Mouse (Mus musculus) forebrain, embryonic 10.5 days (tissue): ENCODE measurements around the gene Nos1ap. TPM values are rescaled to one million over a fixed set of nuclear protein-coding genes. Genes with fewer than 3 reads are reported as not detected.
A peak's percentile ranks its signal among the peaks of the same experiment; 100 is the strongest.

ENCODE experiments used
- DNase-seq: peaks from one replicate; pipeline ENCODE4 v3.0.0-alpha.2; 2017; ENCODE audit warnings: low spot score; ENCODE audit errors: extremely low spot score
- H3K27ac ChIP-seq: fragments of 300-500 bp; sonication (generic); 2 replicates; pipeline ENCODE4 v1.5.1; 2016; ENCODE audit warnings: mild to moderate bottlenecking
- H3K27me3 ChIP-seq: fragments of 300-500 bp; sonication (generic); 2 replicates; pipeline ENCODE4 v1.6.1; 2016; ENCODE audit warnings: mild to moderate bottlenecking; ENCODE audit not compliant: poor library complexity, severe bottlenecking
- H3K36me3 ChIP-seq: fragments of 300-500 bp; sonication (generic); replicated peaks from 2 replicates; pipeline ENCODE4 v1.6.1; 2016; ENCODE audit warnings: mild to moderate bottlenecking, moderate library complexity
- H3K4me1 ChIP-seq: fragments of 300-500 bp; sonication (generic); 2 replicates; pipeline ENCODE4 v1.6.1; 2016
- H3K4me3 ChIP-seq: fragments of 300-500 bp; sonication (generic); 2 replicates; pipeline ENCODE4 v1.5.1; 2016; ENCODE audit warnings: mild to moderate bottlenecking, moderate library complexity
- H3K9me3 ChIP-seq: fragments of 300-500 bp; sonication (generic); 2 replicates; pipeline ENCODE4 v1.6.1; 2016; ENCODE audit warnings: mild to moderate bottlenecking, moderate library complexity
- WGBS: fragments of 180-500 bp; shearing (Covaris S2); methylation state at CpG from one replicate; pipeline ENCODE4 v1.1.7; 2016; 5-methylcytosine and 5-hydroxymethylcytosine counted together
- polyA plus RNA-seq: library from polyadenylated mRNA; unstranded; fragments of >200 nt; fragmentation: Nextera tagmentation; extraction: Ambion mirVana; gene quantifications from 2 replicates; pipeline ENCODE4 v1.2.1, GENCODE M21; 2016

Gene Nos1ap
- polyA plus RNA-seq, 1 experiment from 2014 or later = 10.5 TPM

DNA sequence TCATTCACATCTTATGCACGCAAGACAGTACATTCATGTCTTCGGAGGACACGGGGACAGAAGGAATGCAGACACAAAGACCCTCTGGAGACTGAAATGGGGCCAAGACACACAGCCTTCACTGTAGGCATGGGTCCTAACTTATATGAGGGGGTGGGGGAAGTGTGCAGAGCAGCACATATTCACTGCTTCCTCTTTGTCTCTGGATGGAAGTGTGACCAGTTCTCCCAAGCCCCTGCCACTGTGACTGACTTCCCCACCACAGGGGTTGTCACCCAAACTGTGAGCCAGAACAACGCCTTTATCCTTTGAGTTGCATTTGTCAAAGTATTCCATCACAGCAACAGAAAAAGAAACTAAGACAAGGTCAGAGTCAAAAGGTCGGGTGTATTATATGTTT lies 7.3 kb downstream of the Nos1ap start:
- 88% methylated on average over 5 of the region's 5 CpGs for WGBS
- H3K27me3 ChIP-seq = no peaks in the 10 kb centered on the region
- no peak for DNase-seq
- H3K4me3 ChIP-seq = no peak overlapping the region
- H3K36me3 ChIP-seq = peaks cover 23% of the 10 kb centered on the region
- H3K4me1 ChIP-seq = peaks cover 18% of the 10 kb centered on the region
- H3K27ac ChIP-seq = no peak overlapping the region
- peaks cover 4% of the 10 kb centered on the region; the same call in 1 of the 2 replicates for H3K9me3 ChIP-seq

GRCm38 (mm10) chr1:170580485-170581110 lies 9.1 kb downstream of the Nos1ap start:
- no peaks in the 10 kb centered on the region for H3K27me3 ChIP-seq
- no peak overlapping the region for H3K4me3 ChIP-seq
- 71% methylated on average over 13 of the region's 13 CpGs for WGBS
- H3K4me1 ChIP-seq = peaks cover 35% of the 10 kb centered on the region
- DNase-seq = no peak
- no peak overlapping the region for H3K27ac ChIP-seq
- peaks cover 3% of the 10 kb centered on the region; the same call in 1 of the 2 replicates for H3K9me3 ChIP-seq
- peaks cover 13% of the 10 kb centered on the region for H3K36me3 ChIP-seq

DNA sequence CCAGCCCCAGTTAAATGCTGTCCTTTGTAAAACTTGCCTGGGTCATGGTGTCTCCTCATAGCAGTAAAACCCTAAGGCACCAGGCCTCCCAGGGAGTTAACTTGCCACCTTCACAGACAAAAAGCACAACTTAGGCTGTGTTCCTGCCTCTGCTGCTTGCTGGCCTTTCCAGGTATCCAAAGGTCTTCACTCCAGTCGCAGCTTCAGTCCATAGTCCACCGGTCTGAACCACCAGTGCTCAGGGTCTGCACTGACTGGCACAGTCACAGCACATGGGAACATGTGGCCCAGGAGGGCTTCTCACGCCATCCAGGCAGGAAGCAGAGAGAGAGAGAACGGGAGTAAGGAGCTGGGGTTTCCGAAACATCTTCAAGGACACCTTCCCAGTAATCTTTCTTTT lies 10.2 kb downstream of the Nos1ap start:
- Histone ChIP-seq H3K36me3 (peaks cover 2% of the 10 kb centered on the region; the same call in 1 of the 2 replicates), H3K27me3 (no peaks in the 10 kb centered on the region), H3K27ac (no peak overlapping the region), H3K4me3 (no peak overlapping the region), H3K9me3 (no peaks in the 10 kb centered on the region), H3K4me1 (peaks cover 40% of the 10 kb centered on the region)
- 96% methylated on average over 5 of the region's 5 CpGs for WGBS
- no peak for DNase-seq

- DNase-seq = no peak
- Histone ChIP-seq H3K27me3 (no peaks in the 10 kb centered on the region), H3K27ac (no peak overlapping the region), H3K36me3 (peaks cover 2% of the 10 kb centered on the region; the same call in 1 of the 2 replicates), H3K4me3 (no peak overlapping the region), H3K9me3 (no peaks in the 10 kb centered on the region), H3K4me1 (peaks cover 40% of the 10 kb centered on the region)
- WGBS = 92% methylated on average over 4 of the region's 4 CpGs
These were observed 10.6 kb downstream of the Nos1ap start for GRCm38 (mm10) chr1:170579063-170579462.

GRCm38 (mm10) chr1:170576728-170577065 lies 13.0 kb downstream of the Nos1ap start:
- H3K9me3 ChIP-seq = no peaks in the 10 kb centered on the region; the same call in 1 of the 2 replicates
- H3K4me1 ChIP-seq = peaks cover 40% of the 10 kb centered on the region
- no peak for DNase-seq
- 23% methylated on average over 6 of the region's 6 CpGs for WGBS
- no peaks in the 10 kb centered on the region; the same call in 1 of the 2 replicates for H3K36me3 ChIP-seq
- no peak overlapping the region for H3K4me3 ChIP-seq
- no peaks in the 10 kb centered on the region for H3K27me3 ChIP-seq
- peak overlapping the region; percentile 48; the same call in 1 of the 2 replicates for H3K27ac ChIP-seq

DNA sequence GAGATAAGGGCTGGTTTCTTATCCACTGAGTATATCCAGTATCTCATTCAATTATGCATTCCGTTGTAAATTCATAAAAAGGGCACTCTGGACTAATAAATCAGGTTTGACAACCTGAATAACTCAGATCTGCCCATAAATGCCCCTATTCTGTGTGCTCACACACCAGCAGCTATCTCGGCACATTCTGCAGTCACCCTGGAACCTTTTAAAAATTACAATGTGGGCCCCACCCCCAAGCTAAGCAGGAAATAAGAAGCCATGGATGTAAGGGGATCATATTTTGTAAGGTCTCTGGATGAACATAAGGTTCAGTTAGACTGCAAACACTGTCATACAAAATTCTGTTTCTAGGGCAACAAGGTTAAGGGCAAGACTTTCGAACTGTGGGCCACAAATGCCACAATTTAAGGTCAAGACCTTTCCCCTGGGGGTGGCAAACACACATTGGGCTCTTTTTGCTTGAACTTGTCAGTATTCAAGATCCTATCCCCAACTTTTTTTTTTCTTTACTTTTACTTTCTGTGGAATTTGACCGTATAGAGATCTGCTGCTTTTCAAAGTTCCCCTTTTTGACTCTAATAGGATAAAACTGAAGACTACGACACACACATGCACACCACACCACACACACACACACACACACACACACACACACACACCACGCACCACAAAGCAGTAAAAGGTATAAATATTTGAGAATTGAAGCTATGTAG lies 13.5 kb downstream of the Nos1ap start:
- peaks cover 37% of the 10 kb centered on the region for H3K4me1 ChIP-seq
- 71% methylated on average over 6 of the region's 6 CpGs for WGBS
- no peaks in the 10 kb centered on the region; the same call in 1 of the 2 replicates for H3K36me3 ChIP-seq
- no peaks in the 10 kb centered on the region for H3K27me3 ChIP-seq
- 0 out of 2 replicates have a peak overlapping the region, but pooled peaks have one; percentile 48 for H3K27ac ChIP-seq
- no peaks in the 10 kb centered on the region; the same call in 1 of the 2 replicates for H3K9me3 ChIP-seq
- no peak overlapping the region for H3K4me3 ChIP-seq
- no peak for DNase-seq

DNA sequence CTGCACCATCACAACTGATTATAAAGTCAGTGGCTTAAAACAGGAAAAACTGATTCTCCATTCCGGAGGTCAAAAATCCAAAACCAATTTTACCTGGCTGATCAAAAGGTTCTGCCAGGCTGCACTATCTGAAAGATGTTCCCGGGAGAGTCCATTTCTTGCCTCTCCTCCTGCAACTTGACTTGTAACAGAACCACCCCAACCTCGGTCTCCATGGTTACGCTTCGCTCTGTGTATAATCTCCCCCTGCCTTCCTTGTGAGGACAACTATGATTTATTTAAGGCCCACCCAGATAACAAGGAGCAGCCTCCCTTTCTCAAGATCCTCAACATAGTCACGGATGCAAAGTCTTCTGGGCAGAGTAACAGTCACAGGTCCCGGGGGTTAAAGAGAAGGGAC lies 16.5 kb downstream of the Nos1ap start:
- Histone ChIP-seq H3K36me3 (no peaks in the 10 kb centered on the region; the same call in 1 of the 2 replicates), H3K27me3 (no peaks in the 10 kb centered on the region), H3K4me1 (peaks cover 25% of the 10 kb centered on the region), H3K4me3 (no peak overlapping the region), H3K27ac (no peak overlapping the region), H3K9me3 (no peaks in the 10 kb centered on the region; the same call in 1 of the 2 replicates)
- WGBS = 94% methylated on average over 7 of the region's 7 CpGs
- DNase-seq = no peak

DNA sequence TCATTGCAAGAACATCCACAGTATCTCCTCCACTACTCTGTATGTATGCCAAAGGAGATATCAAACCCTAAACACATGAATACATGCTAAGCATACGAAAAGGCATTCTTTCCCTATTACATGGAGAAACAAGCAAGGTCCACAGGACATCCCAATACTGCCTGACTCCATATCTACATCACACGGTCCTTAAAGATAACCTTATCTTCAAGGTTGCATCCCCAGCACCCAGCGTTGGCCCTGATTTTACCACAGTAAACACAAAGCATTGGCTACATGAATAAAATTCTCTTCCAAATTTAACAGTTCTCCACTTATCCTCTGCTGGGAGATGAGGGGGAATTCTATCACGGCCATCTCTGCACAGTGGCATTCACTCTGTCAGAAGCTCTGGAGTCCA lies 22.7 kb downstream of the Nos1ap start:
- WGBS = 91% methylated on average over 4 of the region's 4 CpGs
- no peaks in the 10 kb centered on the region for H3K27me3 ChIP-seq
- H3K36me3 ChIP-seq = no peaks in the 10 kb centered on the region
- H3K9me3 ChIP-seq = no peaks in the 10 kb centered on the region; the same call in 1 of the 2 replicates
- H3K4me3 ChIP-seq = no peak overlapping the region
- no peaks in the 10 kb centered on the region for H3K4me1 ChIP-seq
- no peak for DNase-seq
- H3K27ac ChIP-seq = no peak overlapping the region

DNA sequence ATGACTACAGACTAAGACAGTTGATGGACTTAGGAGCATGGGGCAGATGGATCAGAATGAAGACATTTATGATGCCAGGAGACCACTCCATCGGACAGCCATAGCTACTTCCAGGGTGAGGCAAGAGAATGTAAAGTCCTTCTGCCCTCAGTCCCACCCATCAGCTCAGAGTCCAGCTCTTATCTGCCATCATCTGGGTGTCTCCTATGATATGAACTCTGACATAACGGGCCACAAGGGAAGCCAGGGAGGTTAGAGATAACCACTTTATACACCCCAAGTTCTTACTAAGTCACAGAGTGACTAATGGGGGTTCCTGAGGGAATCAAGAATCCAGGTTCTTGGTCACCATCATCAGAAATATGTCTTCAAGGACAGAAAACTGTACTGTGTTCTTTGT lies 23.1 kb downstream of the Nos1ap start:
- no peaks in the 10 kb centered on the region for H3K27me3 ChIP-seq
- H3K36me3 ChIP-seq = no peaks in the 10 kb centered on the region
- no peaks in the 10 kb centered on the region for H3K4me1 ChIP-seq
- 90% methylated on average over 2 of the region's 2 CpGs for WGBS
- H3K27ac ChIP-seq = no peak overlapping the region
- H3K9me3 ChIP-seq = no peaks in the 10 kb centered on the region
- DNase-seq = no peak
- H3K4me3 ChIP-seq = no peak overlapping the region

- no peaks in the 10 kb centered on the region for H3K9me3 ChIP-seq
These were observed 24.7 kb downstream of the Nos1ap start for GRCm38 (mm10) chr1:170564926-170565325.

DNA sequence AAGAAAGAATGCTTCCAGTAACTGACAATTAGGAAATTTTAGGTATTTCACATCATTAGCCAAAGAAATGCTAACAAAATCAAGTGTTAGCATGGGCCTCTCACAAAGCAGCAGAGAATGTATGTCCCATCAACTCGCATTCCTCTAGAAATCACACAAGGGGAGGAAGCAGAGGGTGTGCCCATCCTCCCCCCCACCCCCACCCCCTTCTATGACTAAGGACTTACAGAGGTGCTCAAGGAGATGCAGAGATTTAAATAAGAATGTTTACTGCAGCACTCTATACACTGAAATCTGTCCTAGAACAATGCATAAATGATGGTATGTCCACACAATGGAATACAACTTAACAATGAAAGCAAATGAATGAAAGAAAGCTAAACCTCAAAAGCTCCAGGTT lies 27.2 kb downstream of the Nos1ap start:
- H3K27ac ChIP-seq = no peak overlapping the region
- no peaks in the 10 kb centered on the region for H3K9me3 ChIP-seq
- H3K27me3 ChIP-seq = no peaks in the 10 kb centered on the region
- no peaks in the 10 kb centered on the region for H3K4me1 ChIP-seq
- H3K36me3 ChIP-seq = no peaks in the 10 kb centered on the region
- no peak for DNase-seq
- H3K4me3 ChIP-seq = no peak overlapping the region
- 81% methylated on average over 1 of the region's 1 CpGs for WGBS

More at GRCm38 (mm10) chr1:170564926-170565325, 24.7 kb downstream of the Nos1ap start:
- H3K36me3 ChIP-seq = no peaks in the 10 kb centered on the region
- DNase-seq = no peak
- H3K27ac ChIP-seq = no peak overlapping the region
- 91% methylated on average over 3 of the region's 3 CpGs for WGBS
- H3K27me3 ChIP-seq = no peaks in the 10 kb centered on the region
- H3K4me3 ChIP-seq = no peak overlapping the region
- no peaks in the 10 kb centered on the region for H3K4me1 ChIP-seq

- Histone ChIP-seq H3K27ac (no peak overlapping the region), H3K9me3 (no peaks in the 10 kb centered on the region), H3K27me3 (no peaks in the 10 kb centered on the region), H3K4me1 (no peaks in the 10 kb centered on the region), H3K4me3 (no peak overlapping the region), H3K36me3 (no peaks in the 10 kb centered on the region)
- no peak for DNase-seq
- 91% methylated on average over 3 of the region's 3 CpGs for WGBS
These were observed 28.9 kb downstream of the Nos1ap start for GRCm38 (mm10) chr1:170560768-170561167.

- no peaks in the 10 kb centered on the region for H3K27me3 ChIP-seq
- no peak overlapping the region for H3K4me3 ChIP-seq
- no peaks in the 10 kb centered on the region for H3K4me1 ChIP-seq
- H3K36me3 ChIP-seq = no peaks in the 10 kb centered on the region
- no peak overlapping the region for H3K27ac ChIP-seq
- WGBS = 90% methylated on average over 4 of the region's 4 CpGs
- H3K9me3 ChIP-seq = no peaks in the 10 kb centered on the region
- no peak for DNase-seq
These were observed 31.7 kb downstream of the Nos1ap start for GRCm38 (mm10) chr1:170557962-170558361.
